Mouse (Mus musculus) layer of hippocampus, postnatal 25 days (tissue): Measurements from ENCODE around the gene Plin4. TPM values are rescaled to one million over a fixed set of nuclear protein-coding genes. Genes with fewer than 3 reads are reported as not detected.

ENCODE experiments used
- DNase-seq, 2 experiments: peaks; one replicate each; pipeline ENCODE4 v3.0.0; 2022; ENCODE audit warnings: mixed read lengths in 2 of 2, low spot score in 1 of 2; ENCODE audit errors: extremely low spot score in 1 of 2
- total RNA-seq, 2 experiments: library from RNA; stranded (reverse); gene quantifications; 2 replicates each; pipeline ENCODE4 v1.2.3; 2021

Plin4 gene
- 1 to 10 TPM in 1 of 2 experiments, under 1 TPM in 1; 0.68 to 2.4 TPM for total RNA-seq

DNA sequence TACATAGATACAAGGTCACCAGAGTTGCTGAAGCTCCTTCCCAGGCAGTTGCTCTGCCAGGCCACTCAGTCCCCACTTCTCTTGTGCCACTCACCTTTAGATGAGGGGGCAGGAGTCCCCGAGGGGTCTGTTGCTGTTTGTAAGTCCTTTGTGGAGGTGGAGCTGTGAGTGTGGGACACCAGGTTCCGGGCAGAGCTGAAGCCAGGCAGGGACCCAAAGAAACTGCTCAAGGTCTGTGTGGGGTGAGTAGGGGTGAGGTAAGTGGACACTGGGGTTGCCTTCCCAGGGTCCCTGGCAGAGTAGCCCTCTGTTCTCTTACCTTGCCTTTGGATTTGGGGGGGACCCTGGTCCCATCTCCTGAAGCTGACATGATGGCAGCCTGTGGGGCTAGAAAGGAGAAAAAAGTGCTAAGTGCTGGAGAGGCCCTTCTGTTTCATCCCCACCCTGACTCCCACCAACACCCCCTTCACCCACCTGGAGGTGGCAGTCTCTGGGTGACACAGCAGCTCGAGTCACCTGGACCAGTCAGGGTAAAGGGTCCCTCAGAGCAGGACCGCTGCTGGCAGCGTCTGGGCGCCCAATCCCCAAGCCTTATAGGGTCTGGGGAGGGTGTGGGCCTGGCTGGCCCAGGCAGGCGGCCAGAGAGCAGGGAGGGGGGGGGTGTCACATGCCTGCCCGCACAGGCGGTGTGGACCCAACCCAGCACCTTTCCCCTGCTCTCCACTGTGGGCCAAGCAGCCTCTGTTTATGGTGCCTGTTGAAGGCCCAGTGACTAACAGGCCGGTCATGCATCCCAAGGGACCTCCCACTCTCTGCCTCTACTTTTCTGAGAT lies at the start of gene Plin4:
Gene Plin4 (minus strand): TSS at position 585 of the 833 bp plus-strand sequence.
- no peak for DNase-seq

DNA sequence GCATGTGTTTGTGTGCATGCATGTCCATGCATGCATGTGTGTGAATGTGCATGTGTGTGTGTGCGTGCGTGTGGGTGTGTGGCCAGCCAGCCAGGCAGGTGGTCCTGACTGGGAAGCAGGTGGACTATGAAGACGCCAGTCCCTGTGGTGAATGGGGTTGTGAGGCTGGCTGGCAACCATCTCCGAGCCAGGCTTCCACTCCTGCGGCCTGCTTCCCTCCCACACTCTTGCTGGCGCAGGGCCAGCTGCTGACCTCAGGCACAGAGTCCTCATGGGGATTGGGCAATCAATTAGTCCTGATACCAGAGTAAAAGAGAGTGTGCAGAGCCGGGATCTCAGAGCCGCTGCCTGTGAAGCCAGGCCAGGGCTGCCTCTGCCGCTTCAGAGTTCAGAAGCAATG lies 44.0 kb upstream of the Plin4 start:
- DNase-seq, result no peak

DNA sequence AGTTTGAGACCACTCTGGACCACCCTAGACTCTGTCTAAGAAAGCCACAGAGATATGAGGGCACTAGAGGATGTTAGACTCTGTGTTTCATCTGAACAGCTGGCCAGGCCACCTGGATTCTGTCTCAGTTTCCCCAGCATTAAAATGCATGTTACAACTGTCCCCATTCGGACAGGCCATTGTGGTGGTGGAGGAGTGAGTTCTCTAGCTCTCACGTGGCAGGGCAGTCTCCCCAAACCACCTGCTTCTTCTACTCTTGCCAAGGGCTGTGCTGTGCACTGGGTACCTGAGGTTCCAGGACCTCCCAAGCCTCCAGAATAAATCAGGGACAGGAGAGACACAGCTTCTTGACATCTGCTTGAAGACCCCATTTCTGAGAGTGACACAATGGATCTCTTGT lies 40.3 kb upstream of the Plin4 start:
- DNase-seq, result no peak

DNA sequence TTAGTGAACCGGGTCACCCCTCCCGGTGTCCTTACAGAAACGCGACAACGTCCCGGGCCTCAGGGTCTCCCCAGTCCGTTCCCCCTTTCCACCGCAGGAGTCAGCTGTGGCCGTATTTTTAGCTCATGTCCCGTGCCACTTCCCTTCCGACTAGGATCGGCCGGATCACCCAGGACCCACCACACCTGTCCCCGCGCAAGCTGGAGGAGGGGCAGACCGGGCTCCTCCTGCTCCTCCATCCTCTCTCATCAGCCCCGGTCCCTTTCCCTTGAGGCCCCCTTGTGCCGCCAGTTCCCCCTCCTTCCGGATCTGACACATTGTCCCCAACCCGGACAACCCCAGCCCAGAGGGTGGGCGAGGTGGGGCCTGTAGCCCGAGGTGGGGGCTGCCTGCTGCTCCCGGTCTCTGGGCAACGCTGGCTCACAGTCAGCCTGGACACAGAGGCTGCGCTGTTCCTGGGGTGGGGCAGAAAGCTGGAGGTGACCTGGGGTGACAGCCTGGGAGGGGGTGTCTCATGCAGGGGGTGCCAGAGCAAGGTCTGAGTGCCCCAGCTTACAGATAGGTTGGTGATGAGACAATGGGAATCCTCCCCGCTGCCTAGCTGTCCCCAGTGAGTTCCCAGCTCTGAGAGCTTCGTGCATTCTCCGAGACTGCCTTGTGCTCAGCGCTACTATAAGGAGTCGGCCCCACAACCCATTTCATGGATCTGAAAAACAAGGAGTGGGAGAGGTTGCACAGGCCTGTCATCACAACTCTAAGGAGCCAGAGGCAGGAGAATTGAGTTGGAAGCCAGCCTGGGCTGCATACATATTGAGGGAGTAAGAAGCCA lies 39.4 kb upstream of the Plin4 start:
- no peak for DNase-seq

DNA sequence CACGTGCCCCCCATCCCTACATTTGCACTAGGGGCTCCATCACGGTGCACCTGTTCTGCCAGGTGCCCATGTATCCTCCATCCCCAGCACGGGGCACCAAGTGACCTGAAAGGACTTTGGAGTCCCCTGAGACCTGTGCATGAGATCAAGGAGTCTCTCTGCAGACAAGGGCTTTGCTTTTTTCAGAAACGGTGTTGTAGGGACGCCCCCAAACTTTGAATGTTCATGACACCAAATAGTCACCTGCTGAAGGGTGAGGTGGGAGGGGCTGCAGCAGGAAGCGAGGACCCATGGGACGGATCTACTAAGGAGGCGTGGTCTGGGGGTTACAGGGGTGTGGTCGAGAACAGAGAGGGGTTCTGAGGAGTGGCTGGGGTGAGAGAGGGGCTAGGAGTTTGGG lies 38.7 kb upstream of the Plin4 start:
- no peak for DNase-seq

DNA sequence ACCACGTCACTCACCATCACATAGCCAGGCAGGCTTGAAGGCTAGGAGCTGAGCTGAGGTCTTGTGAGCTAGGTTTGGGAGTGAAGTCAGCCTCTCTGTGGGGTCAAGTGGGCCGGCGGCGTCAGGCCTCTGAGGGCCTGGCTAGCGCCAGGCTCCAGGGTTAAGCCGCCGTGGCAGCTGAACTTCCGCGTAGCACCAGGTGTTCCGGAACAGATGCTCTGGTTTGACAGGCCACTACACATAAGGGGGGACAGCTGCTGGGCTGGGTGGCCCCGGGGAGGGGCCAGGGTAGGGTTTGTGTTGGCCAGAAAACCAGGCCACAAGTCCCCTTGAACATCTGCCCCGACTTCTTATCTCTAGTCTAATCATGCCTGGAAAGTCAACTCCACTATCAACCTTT lies 37.8 kb upstream of the Plin4 start:
- DNase-seq, result no peak

DNA sequence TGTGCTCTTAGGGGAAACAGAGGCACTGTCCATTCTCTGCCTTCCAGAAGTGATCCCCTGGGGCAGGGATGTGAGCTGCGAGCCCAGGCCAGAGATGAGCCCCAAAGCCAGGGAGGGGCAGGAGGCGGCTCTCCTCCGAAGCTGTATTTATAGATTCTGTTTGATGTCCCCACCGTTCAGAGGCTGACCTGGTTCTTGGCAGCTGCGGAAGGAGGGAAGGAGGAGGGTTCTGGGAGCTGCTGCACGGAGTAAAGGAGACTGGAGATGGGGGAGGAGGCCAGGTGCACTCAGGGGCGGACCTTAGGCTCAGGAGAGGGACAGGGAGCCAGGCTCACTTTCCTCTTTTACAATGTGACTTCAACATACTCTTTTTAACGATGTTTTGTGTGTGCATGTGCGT lies 36.5 kb upstream of the Plin4 start:
- DNase-seq, result no peak

DNA sequence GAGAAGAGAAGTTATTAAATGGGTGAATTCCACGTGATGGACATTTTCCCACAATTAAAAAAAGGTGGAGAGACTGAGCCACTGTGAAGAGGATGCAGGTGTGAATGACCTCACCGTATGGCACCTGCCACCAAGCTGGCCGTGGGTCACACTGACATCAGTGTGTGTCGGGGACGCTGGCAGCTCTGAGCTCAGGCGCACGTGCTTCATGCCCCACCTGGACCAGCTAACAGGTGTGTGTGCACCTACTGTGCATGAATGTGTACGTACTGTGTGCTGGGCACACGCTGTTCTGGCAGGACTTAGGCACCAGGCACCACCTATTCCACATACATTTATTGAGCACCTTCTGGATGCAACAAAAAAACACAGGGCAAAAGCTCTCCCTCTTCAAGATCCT lies 34.9 kb upstream of the Plin4 start:
- no peak for DNase-seq

DNA sequence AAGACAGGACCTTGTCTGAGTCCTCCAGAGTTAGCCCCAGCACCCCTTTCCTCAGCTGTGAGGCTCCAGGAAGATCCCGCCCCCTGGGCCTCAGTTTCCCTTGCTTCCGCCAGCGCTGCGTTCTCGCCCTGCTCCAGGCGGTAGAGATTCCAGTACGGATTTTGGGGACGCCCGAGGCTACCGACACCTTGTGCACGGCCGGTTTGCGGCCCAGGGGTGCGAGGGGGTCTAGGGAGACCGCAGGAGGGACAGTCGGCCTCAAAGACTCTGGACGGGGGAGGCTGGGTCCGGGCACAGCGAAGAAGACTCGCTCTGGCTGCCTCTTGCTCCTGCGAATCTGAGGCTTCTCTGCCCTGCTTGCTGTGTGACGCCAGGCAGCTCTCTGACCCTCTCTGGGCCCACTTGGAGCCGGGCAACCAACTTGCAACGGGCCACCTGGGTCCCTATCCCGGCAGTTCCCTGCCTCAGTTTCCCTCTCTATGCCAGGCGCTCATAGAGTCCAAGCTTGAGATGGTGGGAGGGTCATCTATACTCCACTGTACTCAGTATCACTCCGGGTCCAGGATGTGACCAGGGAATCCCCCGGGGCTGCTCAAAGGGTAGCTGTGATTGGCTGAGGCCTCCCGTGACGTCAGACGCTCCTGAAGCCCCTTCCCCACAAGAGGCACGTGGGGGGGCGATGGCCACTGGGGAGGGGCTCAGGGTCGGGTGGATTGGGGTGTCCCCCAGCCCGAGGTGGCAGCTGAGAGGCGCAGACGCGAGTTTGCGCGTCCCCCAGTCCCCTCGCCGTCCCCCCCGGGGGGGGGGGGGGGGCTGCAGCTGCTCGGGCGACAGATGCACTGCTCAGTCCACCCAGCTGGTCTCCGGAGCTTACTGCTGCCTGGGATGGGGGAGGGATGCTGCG lies 32.4 kb upstream of the Plin4 start:
- peak; percentile 65 to 80 for DNase-seq

DNA sequence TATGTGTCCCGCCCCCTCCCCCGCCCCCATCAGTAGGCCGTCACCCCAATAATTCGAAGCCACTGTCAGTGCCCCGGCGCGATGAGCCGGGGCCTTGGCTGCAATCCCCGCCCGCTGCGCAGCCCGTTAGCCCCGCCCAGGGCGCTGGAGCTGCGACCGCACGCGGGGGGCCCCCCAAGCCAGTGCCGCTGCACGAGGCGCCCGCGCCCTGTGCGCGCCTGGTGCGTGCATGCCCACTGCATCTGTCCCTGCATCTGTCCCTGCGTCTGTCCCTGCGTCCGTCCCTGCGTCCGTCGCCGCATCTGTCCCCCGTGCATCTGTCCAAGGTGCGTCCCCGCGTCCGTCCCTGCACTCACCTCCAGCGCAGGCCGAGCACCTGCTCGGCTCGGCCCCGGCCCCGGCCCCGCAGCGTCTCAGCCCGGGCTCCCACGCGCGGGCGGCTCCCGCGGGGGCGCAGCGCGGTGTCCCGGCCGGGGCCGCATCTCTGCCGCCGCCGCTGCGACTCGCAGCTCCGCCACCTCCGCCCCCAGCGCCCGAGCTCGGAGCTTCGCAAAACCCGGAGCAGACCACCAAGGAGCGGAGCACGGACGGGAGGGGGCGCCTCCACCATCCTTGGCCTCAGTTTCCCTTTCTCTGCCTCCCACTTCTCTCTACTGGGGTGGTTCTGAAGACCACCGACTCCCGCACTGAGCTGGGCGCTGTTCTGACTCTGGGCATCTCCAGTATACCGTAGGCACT lies 30.4 kb upstream of the Plin4 start, which contains the start of gene Sema6b:
Gene Sema6b (minus strand): TSS at position 486 of the 738 bp plus-strand sequence.
- DNase-seq, result peak; percentile 80 to 90

DNA sequence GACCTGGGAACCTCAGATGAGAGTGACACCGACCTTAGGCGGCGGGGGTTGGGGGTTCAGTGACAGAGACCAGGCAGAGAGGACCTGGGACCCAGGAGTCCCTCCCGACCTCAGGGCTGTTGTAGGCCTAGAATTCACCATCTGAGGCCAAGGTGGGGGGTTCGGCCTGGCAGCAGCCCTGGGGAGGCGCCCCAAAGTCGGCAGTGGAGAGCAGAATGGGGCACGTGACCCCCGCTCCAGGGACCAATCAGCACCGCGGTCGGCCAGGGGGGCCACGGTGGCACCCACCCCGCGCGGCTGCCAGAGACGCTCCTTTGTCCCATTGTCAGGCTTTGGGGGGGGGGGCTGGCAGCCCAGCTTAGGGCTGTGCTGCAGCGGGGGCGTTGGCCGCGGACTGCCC lies 29.8 kb upstream of the Plin4 start:
- DNase-seq, result no peak

DNA sequence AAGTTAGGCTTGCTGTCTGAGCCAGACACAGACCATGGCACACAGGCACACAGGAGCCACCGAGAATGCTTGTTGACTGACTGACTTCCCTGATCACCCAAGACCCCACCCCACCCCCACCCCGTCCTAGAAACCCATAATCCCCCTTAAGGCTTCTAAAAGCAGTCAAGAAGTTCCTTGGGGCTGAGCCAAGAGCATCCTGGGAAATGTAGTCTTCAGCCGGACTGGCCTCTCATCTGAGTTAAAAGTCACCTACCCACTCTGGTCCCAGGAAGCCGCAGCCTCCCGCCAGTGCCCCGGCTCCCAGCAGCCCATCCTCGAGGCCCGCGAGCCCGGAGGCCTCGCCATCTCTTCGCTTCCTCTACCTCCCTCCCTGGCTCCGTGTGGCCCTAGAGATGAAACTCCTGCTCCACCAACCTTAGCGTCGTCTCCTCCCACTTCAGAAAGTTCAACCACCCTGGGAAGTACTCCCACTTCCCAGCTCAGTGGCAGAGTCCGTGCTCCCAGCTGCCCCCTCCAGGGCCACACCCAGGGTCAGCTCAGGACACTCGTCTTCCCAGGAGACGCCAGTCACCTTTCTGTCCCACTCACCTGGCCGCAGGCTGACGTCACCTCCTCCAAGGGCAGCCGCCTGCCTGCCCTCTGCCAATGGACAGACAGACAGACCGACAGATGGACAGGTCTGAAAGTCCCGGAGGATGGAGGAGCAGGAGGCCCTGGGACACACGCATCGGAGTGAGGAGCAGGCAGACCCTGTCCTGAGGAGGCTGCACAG lies 28.4 kb upstream of the Plin4 start:
- no peak for DNase-seq

DNA sequence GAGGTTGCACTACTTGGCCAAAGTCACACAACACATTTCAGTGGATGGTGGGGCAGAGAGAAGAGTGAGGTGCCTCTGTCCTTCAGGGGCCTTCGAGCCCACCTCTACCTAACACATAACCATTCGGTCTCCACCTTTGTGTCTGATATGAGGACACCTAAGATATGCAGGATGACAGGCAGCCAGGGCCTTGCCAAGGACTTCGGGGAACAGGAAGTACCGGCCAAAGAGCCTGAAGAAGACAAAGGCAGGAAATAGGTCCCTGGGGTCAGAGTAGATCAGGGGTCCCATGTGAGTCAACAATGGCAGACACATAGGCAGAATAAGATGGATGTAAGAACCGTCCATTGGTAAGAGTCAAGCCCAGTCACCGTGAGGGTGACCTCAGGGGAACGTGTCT lies 27.0 kb upstream of the Plin4 start:
- DNase-seq, result no peak

DNA sequence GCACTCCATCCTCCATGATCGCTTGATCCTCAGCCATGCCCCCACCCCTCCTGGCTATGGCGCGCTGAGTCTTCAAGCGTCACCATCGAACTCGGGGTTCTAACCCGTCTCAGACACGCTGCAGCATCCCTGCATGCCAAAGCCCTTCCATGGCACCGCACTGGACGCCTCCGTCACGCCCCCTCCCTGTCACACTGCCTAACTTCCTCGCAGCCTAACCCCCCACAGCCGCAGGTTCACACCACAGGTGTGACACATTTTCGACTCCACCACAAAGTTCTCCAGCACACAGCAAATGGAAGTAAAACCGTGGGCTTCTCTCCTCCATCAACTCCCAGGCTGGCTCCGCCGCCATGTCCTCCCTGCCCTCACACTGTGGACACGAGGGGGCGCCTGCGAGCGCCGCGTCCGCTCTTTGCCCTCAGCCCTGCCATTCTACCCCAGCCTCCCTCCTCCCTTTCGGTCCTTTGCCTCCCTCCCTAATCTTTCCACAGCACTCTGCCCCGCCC lies 24.9 kb upstream of the Plin4 start:
- peak in 1 of 2 experiments; percentile 74 for DNase-seq

DNA sequence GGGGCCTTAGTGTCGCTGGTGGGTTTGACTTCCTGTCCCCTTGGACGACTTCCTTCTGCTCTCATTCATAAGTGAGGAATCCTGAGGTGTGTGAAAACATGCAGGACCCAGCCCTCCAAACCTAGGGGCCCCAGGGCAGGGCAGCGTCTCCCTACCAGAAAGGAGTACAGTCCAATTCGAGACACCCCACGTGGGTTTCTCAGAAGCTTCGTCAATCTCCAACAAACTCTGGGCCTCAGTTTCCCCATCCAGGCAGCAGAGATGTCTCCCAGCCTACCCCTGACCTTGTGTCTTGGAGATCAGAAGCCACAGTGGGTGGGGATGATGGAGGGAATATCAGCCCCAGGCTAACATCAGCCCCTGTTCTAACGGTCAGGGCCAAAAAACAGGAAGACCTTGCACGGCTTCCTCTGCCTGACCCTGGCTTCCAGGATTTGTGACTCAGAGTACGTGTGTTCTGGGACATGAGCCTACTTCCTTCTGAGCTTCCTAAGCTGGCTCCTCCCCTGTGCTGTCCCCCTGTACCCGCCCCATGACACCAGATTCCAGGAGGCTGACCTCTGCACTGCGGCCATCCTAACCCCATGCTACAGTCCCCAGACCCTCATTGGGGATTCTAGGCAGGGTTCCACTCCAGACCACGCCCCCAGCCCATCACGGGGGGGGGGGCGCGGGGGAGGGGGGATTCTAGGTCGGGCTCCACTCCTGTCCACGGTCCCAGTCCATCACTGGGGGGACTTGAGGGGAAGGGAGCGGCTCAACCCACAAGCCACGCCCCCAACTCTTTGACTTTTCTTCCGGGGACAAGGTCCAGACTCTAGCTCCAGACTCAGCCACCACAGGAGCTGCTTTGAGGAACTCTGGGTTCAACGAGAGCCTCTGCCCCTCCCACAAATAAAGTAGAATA lies 24.1 kb upstream of the Plin4 start:
- DNase-seq, result no peak

DNA sequence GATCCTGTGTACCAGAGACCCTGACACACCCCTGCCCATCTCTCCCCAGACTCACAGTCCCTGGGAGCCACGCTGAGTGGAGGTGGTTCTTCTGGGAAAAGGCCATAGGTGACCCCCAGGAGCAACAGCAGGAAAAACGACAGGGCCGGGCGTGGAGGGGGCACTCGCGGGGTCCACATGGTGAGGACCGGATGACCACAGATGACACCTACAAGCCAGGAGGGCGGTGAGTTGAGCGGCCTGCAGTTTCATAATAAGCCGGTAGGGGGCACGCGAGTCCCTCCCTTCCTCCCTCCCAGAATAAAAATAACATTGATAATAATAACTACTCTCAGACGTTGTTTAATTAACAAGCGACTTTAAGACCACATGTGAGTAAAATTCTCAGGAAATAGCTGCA lies 23.1 kb upstream of the Plin4 start:
- DNase-seq, result peak in 1 of 2 experiments; percentile 71

DNA sequence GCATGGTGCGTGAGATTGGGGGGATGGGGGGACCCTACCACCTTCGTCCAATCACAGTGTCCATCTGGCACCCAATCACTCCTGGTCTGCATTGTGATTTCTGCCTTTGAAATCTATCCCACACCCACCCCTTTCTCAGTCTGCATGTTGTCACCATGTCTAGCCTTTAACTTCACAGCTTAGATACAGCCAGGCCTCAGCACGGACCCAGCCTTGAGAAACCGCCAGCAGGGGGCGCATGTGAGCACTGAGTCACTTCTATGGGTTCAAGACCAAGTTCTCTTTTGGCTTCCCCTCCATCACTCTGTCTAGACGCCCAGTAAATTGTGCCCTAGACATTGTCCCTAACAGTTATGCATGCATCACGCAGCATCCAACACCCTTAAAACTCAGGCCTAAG lies 22.2 kb upstream of the Plin4 start:
- peak; percentile 58 to 77 for DNase-seq

DNA sequence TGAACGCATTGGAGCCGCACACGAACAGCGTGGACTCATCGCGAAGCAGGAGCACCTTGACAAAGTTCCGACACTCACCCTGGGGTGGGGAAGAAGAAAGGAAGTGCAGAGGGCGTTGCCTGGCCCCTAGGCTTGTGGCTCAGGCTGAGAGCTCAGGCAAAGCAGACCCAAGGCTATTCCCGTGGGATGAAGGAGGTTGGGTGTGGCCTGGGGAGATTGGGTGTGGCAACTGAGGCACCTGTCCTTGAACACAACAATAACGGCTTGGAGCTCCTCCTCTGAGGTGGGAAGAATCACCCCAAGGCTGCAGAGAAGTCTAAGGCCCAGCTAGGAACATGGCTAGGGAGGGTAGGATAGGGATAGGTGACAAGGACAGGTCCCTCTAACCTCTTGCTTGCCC lies 21.5 kb upstream of the Plin4 start:
- no peak for DNase-seq
